Mouse (Mus musculus): Measurements from ENCODE around the gene Tbl3.

GRCm38 (mm10) chr17:24692385-24692784 lies 15.1 kb downstream of the Tbl3 start:
- TF ChIP-seq CTCF (IDR thresholded peaks at IDR 0.05; ENCODE audit: borderline replicate concordance, insufficient read depth, low read depth, low read length), result no peak
- no peak for TF ChIP-seq POLR2A (IDR thresholded peaks at IDR 0.05; ENCODE audit: borderline replicate concordance, insufficient read depth, low read length)

All from cerebellum, adult 2 months (tissue).